Mouse (Mus musculus) embryonic fibroblast, embryonic 13.5 days (primary cell): ENCODE results near the gene Robo2. TPM values are rescaled to one million over a fixed set of nuclear protein-coding genes. Genes with fewer than 3 reads are reported as not detected.

Source experiments
- H3K27ac ChIP-seq: 2 replicates; pipeline ENCODE4 v1.5.1; 2012; ENCODE audit warnings: low read length, control low read depth, inconsistent platforms; ENCODE audit not compliant: insufficient read depth
- H3K4me1 ChIP-seq: 2 replicates; pipeline ENCODE4 v1.6.1; 2011; ENCODE audit warnings: low read length; ENCODE audit not compliant: control insufficient read depth, insufficient read depth
- H3K4me3 ChIP-seq: 2 replicates; pipeline ENCODE4 v1.5.1; 2011; ENCODE audit warnings: mild to moderate bottlenecking, control low read depth, low read length; ENCODE audit not compliant: insufficient read depth
- CTCF ChIP-seq: IDR thresholded peaks from 2 replicates; pipeline ENCODE4 v1.5.1; 2011; ENCODE audit warnings: mild to moderate bottlenecking, control low read depth, low read length, moderate library complexity, borderline replicate concordance; ENCODE audit not compliant: insufficient read depth
- POLR2A ChIP-seq: IDR thresholded peaks from 2 replicates; pipeline ENCODE4 v1.6.1; 2011; ENCODE audit warnings: low read depth, mild to moderate bottlenecking, control low read depth, low read length, moderate library complexity
- polyA plus RNA-seq: library from polyadenylated mRNA; stranded (reverse); fragments of >200 nt; gene quantifications from 2 replicates; pipeline ENCODE4 v1.2.4, GENCODE M21; 2011; ENCODE audit warnings: low read depth; ENCODE audit not compliant: missing spikeins, insufficient read length

Robo2 gene
- polyA plus RNA-seq, 1 experiment, result 24.1 TPM

- H3K27ac ChIP-seq, result no peak overlapping the region
- no peak for TF ChIP-seq POLR2A
- no peak for TF ChIP-seq CTCF
- no peaks in the 10 kb centered on the region for H3K4me1 ChIP-seq
- H3K4me3 ChIP-seq, result no peak overlapping the region
Measured at GRCm38 (mm10) chr16:73855821-73856220, 555.8 kb downstream of the Robo2 start.
